Mouse (Mus musculus): Measurements from ENCODE around the gene Nab1.
"Not testable (repeated sequence)": the region's sequence is repeated elsewhere in the genome, so short reads cannot be mapped to it uniquely, and the experiment has no call there.

Nab1 gene

GRCm38 (mm10) chr1:52500314-52500981 is at the start of gene Nab1:
TSS of gene Nab1 (minus strand) at chr1:52500679.
- peak; percentile 67 for DNase-seq (ENCODE audit: low spot score)

- no peak for DNase-seq (ENCODE audit: low spot score)
These were observed 47.0 kb upstream of the Nab1 start for GRCm38 (mm10) chr1:52547451-52547850.

- no peak for DNase-seq (ENCODE audit: low spot score)
These were observed 46.3 kb upstream of the Nab1 start for GRCm38 (mm10) chr1:52546796-52547195.

- DNase-seq (ENCODE audit: low spot score), result not testable (repeated sequence)
These were observed 39.6 kb upstream of the Nab1 start for GRCm38 (mm10) chr1:52540124-52540523.

GRCm38 (mm10) chr1:52529933-52530332 is 29.5 kb upstream of the Nab1 start:
- DNase-seq (ENCODE audit: low spot score), result no peak

GRCm38 (mm10) chr1:52527656-52528055 is 27.2 kb upstream of the Nab1 start:
- DNase-seq (ENCODE audit: low spot score), result no peak

- DNase-seq (ENCODE audit: low spot score), result no peak
These were observed 26.8 kb upstream of the Nab1 start for GRCm38 (mm10) chr1:52527252-52527651.

GRCm38 (mm10) chr1:52524663-52525062 is 24.2 kb upstream of the Nab1 start:
- DNase-seq (ENCODE audit: low spot score), result no peak

- DNase-seq (ENCODE audit: low spot score), result no peak
These were observed 23.7 kb upstream of the Nab1 start for GRCm38 (mm10) chr1:52524150-52524549.

- no peak for DNase-seq (ENCODE audit: low spot score)
These were observed 21.0 kb upstream of the Nab1 start for GRCm38 (mm10) chr1:52521436-52521993.

- no peak for DNase-seq (ENCODE audit: low spot score)
These were observed 19.7 kb upstream of the Nab1 start for GRCm38 (mm10) chr1:52520131-52520530.

- DNase-seq (ENCODE audit: low spot score), result no peak
These were observed 14.8 kb upstream of the Nab1 start for GRCm38 (mm10) chr1:52515249-52515648.

- DNase-seq (ENCODE audit: low spot score), result no peak
These were observed 11.4 kb upstream of the Nab1 start for GRCm38 (mm10) chr1:52511788-52512425.

GRCm38 (mm10) chr1:52506211-52506610 is 5.7 kb upstream of the Nab1 start:
- no peak for DNase-seq (ENCODE audit: low spot score)

GRCm38 (mm10) chr1:52502296-52502695 is 1.8 kb upstream of the Nab1 start:
- DNase-seq (ENCODE audit: low spot score), result no peak

- DNase-seq (ENCODE audit: low spot score), result no peak
These were observed 1.2 kb upstream of the Nab1 start for GRCm38 (mm10) chr1:52501688-52502133.

- DNase-seq (ENCODE audit: low spot score), result no peak
These were observed 611 bp upstream of the Nab1 start for GRCm38 (mm10) chr1:52501090-52501489.

- peak; percentile 13 for DNase-seq (ENCODE audit: low spot score)
These were observed 722 bp downstream of the Nab1 start for GRCm38 (mm10) chr1:52499601-52500313.

- DNase-seq (ENCODE audit: low spot score), result no peak
These were observed 1.6 kb downstream of the Nab1 start for GRCm38 (mm10) chr1:52498786-52499450.

- DNase-seq (ENCODE audit: low spot score), result no peak
These were observed 10.8 kb downstream of the Nab1 start for GRCm38 (mm10) chr1:52489538-52490181.

- no peak for DNase-seq (ENCODE audit: low spot score)
These were observed 15.5 kb downstream of the Nab1 start for GRCm38 (mm10) chr1:52484980-52485379.

GRCm38 (mm10) chr1:52474291-52474690 is 26.2 kb downstream of the Nab1 start:
- DNase-seq (ENCODE audit: low spot score), result no peak
